Mouse (Mus musculus): Measurements from ENCODE around the gene Rtn4r.
A peak's percentile ranks its signal among the peaks of the same experiment; 100 is the strongest.

The Rtn4r gene

DNA sequence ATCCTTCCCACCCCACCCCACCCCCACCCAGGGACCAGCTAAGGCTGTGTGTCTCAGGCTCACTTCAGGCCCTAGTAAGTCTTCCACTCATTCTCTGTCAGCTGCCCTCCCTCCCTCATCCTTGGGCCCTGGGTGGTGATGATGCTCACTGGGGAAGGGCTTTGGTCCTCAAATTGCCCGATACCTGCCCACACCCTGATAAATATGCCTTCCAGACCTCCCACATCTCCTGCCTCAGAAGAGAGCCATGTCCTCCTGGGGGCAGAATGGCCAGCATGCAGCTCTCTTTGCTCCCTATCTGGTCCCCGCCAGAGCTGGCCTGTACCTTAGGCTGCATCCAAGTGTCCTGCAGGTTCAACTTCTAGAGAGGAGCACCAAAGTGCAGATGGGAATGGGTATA, 2.3 kb upstream of the Rtn4r start:
- DNase-seq, result no peak

DNA sequence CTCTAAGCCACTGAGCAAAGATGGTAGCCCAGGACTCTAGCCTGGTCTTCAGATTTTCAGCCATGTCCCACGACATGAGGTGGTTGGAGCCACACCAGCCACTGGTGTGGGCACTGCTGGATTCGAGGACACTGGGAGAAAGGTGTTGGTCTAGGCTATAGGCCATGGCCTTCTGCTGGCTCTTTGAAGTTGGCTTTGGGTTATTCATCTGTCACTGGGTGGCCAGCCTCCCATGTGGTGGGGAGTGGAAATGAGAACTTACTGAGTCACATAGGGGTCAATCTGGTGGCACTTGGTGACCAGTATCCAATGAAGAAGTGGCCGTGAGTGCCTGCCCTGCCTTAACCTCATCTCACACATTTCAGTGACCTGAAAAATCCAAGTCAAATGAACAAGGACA, 1.2 kb upstream of the Rtn4r start:
- DNase-seq, result no peak

DNA sequence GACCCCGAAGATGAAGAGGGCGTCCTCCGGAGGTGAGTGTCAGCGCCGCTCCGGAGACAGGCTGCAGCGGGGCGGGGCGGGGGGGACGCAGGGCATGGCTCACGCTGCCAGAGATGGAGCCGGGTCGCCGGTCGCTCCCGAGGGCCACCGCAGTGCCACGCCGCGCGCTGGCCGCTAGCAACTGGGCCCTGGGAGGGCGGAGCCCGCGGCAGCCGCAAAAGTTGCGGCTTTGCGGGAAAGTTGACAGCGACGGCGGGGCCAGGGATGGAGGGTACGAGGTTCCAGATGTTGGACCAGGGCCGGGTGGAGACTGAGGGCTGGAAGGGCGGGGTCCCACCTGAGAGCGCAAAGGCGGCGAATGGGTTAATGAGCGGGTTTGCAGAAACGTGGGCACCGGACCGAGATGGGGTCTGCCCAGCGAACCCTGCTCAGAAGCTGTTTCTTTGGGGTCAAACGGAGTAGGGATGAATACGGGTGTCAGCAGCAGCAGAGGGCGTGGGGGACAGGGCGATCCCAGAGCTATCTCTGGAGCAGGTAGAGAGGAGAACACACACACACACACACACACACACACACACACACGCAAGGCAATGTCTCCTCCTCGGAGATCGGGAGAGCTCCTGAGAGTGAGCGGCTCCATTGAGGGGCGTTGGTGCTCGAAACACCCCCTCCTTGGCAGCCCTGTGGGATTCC, 575 bp downstream of the Rtn4r start:
- no peak for DNase-seq

DNA sequence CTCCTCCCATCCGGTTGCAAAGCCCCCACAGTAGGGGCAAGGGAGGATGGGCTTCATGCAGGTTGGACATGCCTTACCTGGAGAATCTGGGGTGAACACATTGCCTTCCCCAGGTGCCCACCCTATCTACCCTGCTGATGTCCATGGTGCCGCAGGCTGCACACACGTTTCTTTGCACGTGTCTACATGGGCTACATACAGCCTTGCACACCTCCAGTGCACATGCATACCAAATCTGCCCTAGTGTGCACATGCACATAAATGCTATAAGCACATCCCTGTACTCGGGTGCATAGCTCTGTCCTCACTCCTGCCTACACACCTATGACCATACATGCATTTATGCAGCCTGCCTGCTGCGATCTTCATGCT, 1.1 kb downstream of the Rtn4r start:
- DNase-seq, result no peak

DNA sequence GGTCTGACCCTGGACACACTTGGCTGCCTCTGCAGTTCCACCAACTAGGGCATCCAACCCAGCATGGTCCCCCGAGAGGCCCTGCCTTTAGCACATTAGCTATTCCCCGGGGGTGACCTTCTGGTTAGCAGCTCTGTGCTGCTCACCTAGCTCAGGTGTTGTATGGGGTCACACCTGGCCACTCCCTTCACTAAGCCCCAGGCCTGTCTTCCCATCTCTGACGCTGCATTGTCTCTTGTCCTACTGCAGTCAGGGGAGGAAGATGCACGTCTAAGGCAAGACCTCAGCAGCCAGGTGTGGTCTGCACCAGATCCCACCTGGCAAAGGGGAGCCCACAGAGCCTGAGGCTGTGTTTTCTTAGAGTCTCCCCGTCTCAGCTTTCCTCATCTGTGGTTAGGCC, 2.0 kb downstream of the Rtn4r start:
- DNase-seq, result no peak

DNA sequence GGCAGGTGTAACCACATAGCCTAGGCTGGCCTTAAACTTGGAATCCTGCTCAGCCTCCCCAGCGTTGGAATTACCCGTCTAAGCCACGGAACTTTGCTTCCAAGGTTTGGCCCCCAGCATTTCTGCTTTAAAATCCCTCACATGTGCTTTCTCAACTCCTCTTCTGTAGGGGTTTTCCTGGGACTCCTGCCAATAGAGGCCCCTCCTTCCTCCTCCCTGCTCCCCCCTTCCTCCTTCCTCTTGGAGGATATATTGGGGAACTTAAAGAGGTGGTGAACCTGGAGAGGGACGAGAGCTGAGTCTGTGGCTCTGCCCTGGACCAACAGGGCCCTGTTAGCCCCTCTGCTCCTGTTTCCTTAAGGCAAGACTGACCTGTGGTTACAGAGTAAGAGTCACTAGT, 2.8 kb downstream of the Rtn4r start:
- no peak for DNase-seq

DNA sequence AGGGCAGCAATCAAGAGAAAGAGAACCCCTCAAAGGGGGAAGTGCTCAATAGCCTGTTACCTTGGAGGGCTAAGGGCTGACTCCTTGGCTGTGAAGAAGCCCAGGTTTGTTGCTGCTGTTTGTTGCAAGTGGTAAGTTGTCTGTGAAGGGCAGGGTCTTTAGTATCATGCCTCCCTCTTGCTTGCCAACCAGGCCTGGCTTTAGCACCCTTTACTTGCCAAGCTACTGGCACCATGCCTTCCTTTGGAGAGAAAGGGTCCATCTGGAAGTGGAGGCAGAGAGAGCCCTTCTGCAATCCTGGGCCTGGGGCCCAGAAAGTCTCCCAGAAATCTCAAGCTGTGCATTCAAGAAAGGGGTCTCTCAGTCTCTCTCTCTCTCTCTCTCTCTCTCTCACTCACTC, 3.3 kb downstream of the Rtn4r start:
- no peak for DNase-seq

DNA sequence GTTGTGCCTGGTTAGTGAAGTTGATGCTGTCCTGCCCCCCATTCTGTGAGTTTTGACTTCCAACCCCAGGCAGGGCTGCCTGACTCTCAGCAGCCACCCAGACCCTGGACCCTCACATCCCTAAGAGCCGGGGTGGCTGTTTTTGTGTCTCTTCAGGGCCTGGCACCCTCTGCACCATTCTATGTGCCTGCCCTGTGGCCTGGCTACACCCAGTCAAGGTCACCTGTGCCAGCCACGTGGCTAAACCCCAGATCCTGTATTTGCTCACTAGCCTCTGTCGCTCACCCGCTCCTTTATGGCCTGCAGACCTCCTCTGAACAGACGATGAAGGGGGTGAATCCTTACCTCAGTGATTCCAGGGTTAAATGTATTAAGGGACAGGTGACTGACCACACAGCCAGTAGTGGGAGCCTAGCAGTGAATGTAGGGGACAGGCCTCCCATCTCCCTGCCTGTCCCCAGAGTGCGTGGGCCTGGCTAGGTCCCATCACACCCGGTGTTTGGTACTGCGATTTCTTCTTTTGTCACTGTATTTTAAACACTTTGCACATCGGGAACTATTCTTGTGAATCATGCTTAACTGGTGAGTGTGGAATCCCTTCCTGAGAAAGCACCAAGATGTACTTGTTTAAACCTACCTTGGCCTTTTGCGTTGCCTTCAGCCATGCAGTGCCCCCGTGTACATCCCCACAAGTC, 4.0 kb downstream of the Rtn4r start:
- no peak for DNase-seq

DNA sequence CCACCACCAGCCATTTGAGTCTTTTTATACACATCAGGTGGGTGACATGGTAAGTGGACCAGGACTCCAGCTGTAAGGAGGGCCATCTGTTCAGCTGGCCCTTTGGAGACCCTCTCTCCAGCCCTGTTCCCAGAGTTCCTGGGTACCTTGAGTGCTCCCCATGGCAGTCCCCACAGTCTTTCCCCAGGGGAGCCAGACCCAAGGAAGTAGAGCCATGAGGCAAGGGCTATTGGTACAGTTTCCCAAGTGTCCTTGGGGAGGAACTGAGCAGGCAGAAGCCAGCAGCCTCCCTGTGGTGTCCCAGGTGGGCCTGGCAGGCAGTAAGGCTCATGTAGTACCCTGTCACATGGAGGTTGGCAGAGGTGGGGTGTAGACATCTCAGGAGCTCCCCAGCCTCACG, 4.6 kb downstream of the Rtn4r start:
- DNase-seq, result no peak

DNA sequence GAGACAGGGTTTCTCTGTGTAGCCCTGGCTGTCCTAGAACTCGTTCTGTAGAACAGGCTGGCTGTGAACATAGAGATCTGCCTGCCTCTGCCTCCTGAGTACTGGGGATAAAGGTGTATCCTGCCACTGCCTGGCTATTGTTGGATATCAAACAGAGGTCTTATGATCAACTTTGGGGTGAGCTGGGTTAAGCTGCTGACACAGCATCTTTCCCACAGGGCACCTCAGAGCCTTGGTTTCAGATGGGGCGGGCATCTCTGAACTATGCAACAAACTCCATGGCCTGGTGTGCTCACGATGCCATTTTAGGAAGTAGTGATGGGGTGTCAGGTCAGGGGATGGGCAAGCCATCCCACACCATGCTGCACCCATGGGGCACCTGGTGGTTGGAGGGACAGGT, 5.1 kb downstream of the Rtn4r start:
- DNase-seq, result no peak

DNA sequence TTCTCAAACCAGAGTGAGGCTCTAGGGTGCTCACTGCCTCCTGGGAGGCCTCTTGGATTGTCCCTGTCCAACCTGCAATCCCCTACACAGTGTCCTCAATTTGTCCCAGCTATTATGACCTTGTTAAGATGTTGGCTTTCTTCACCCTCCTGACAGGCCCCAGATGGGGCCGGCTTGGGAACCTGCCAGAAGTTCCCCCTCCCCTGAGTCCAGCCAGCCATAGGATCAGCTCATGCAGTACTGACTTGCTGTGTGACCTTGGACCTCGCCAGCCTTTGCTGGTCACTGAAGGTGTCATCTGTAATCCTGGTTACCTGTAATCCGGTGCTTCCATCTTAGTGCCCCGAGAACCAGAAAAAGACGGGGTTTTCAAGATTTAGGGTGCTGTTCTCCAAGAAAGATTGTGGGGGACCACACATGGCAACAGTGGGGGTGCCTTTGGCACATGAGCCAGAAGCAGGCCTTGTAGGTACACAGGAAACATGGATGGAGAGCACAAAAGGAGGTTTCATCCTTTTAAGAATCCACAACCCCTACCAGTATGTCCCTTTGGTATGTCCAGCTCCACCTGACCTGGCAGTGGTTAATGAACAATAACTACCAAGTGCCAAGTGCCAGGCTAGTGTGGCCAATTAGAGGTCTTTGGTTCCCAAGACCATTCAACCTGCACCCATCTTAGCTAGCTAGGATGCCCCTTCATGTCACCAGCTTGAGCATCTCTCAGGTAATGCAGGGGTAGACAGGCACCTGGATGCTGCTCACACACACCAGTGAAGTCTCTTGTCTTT, 5.9 kb downstream of the Rtn4r start:
- no peak for DNase-seq

DNA sequence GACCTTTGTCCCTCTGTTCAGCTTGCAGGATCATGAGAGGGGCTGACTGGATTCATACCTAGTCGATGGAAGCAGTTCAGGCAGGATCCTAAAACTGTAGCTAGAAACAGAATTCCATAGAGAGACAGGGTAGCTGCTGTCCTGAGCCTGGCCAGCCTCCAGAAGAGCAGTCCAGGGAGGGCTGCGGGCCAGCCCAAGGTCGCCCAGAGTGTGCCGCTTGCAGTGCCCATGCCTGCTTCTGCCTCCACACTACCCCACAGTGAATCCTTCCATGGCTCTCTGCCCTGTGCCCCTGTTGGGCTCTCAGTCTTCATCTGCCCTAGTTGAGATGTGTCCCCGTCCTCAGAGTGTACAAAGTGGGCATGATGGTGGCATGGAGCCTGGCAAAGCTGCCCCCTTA, 7.8 kb downstream of the Rtn4r start:
- no peak for DNase-seq

DNA sequence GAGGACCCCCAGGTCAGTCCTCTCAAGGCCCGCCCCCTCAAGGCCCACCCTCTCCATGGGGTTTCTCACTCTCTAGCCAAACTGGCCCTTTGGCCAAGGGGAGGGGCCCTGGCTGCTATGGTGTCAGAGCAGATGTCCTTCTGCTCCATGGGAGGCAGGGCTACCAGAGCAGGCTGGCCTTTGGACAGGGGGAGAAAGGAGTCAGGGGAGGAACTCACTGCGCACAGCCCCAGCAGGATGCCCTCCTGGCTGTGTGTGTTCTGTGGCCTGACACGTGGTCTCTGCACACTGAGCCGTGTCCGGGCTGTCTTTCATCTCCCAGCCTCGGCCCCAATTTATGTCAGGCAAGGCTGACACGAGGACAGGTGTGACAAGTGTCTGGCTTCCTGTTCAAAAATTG, 8.6 kb downstream of the Rtn4r start:
- DNase-seq, result no peak

DNA sequence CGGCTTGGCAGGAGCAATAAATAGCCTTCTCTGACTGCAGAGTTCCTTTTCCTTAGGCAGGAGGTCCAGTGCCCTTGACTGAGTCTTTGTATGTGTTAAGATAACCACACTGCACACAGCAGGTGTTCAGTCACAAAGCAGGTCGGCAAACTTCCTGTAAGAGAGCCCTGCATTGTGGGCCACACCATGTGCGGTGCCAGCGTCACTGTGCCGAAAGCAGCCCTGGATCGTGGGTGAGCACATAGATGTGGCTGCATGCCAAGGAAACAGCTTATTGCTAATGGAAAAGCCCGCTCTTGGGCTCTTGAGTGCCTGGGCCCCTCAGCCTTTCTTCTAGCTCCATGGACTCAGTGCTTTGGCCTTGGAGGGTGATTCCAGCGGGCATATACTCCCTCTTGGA, 16.8 kb downstream of the Rtn4r start:
- peak; percentile 58 to 78 for DNase-seq

DNA sequence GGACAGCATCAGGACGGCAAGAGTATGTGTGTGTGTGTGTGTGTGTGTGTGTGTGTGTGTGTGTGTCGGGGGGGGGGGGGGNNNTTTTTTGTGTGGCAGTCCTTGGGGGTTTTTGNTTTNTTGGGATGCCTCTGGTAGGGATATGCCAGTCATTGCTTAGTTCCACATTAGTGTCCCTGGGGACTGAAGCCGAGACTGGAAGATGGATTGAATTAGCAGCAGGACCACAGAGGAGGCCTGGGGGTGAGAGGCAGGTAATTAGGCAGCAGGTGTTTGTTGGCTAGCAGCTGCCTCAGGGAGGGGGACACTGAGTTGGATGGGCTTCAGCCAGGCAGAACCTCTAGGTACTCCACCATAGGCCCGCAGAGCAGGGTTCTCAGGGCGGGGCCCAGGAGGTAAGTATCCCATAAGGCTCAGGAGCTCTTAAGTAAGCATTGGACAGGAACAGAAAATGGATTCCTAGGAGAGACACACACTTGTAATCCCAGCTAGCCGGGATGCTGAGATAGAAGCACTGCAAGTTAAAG, 18.0 kb downstream of the Rtn4r start:
- DNase-seq, result no peak

DNA sequence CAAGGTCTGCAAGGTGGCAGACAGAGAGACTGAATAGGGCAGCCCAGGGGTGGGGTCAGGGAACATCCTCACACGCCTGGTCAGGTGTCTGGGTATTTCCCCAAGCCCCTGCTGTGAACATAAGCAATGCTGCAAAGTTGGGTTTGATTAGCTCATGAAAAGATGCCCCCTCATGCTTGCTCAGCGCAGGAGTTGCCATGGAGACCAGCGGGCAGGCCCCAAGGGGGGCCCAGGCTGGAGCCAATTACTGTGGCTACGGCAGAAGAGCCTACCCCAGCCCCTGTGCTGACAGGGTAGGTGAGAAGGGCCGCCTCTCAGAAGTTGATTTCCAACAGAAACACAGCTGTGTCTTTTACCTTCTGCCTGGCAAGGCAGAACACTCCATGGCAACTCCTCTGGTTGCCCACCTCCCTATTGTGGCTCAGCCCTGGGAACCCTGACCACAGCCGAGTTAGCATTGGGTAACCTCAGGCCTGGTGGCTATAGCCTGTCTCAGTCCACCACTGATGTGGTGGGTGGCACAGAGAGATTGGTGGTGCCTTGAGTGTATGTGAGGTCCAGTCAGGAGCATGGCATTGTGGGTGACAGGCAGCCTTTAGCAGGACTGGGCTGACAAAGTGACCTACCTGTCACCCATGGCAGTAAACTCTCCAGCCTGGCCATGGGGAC, 20.9 kb downstream of the Rtn4r start:
- no peak for DNase-seq

DNA sequence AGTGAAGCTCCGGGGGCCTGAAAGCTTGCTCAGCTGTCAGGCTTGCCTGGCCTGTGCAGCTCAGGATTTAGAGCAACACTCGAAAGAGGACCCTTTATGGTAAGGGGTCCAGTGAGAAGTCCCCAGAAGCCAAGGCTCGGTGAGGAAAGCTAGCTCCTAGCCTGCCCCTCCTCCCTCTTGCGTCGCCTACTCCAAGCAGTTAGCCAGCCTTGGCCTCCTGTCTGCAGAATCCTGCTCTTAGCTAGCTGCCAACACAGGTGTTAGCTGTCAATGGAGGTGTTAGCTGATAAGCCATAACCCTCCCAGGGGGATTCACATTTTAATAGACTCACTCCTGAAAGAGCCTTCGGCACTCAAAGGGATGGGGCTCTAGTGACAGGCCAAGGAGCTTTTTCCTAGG, 21.8 kb downstream of the Rtn4r start:
- no peak for DNase-seq

DNA sequence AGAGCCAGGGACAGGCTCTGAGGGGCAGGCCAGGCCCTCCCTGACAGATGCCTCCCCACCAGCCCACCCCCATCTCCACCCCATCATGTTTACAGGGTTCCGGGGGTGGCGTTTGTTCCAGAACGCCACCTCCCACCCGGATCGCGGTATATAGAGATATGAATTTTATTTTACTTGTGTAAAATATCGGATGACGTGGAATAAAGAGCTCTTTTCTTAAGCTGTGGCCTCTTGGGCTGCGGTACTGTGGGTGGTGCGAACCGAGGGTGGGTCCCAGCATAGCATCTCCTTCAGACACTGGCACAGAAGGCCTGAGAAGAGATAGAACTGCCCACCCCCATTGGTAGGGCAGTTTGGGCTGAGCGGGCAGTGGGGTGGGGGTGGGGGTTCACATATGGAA, 24.7 kb downstream of the Rtn4r start:
- DNase-seq, result no peak

DNA sequence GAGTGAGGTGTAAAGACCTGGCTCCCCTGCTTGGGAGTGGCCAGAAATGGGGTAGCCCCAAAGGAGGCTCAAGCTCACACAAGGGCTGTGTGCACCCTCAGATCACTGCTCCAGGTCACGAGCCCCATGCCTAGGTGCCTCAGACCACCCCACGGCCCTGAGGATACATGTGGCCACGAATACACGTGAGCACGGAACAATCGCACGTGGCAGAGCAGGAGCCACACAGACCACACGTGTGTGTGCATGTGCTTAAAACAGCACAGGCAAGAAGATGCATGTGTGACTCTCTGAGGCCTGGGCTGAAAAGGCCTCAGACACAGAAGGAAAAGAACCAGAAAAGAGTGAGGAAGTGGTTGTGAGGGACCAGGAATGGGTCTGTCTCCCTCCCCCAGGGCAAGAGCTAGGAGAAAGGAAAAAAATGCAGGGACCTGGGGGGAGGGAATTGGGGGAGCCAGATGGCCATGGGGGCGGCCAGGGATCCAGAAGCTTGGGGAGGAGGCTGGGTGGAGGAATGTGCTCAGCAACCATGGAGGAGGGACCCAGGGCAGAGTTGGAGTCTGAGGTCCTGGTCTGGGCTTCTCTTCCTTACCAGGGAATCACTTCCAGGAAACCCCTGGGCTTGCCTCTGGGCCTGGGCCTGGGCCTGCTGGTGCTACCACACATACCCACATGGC, 25.5 kb downstream of the Rtn4r start:
- no peak for DNase-seq

DNA sequence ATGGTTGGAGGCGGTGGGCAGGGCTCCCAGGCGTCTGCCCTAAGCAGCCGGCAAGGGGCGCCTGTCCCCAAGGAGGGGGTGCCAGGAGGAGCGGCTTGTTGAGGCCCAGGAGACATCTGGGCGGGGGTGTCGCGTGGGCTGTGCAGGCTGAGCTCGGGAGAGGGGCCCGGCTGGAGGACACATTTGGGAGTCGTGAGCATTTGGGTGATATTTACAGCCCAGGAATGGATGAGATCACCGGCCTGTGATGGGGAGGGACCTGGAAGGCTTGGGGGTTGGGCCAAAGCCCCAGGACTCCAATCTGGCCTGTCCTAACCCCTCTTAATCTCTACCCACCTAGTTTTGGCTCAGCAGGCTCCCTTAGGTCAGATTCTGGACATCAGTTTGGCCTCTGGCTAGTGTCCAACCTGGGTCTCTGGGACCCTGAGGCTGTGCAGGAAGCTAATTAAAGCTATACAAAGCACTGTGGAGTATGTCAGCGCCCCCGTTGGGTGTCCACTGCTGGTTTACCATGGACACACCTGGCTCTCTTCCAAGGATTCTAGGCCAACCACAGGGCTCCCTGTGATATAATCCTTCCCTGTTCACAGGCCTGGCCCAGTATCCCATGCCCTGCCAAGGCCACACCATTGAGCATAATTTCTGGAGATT, 27.2 kb downstream of the Rtn4r start:
- DNase-seq, result no peak

DNA sequence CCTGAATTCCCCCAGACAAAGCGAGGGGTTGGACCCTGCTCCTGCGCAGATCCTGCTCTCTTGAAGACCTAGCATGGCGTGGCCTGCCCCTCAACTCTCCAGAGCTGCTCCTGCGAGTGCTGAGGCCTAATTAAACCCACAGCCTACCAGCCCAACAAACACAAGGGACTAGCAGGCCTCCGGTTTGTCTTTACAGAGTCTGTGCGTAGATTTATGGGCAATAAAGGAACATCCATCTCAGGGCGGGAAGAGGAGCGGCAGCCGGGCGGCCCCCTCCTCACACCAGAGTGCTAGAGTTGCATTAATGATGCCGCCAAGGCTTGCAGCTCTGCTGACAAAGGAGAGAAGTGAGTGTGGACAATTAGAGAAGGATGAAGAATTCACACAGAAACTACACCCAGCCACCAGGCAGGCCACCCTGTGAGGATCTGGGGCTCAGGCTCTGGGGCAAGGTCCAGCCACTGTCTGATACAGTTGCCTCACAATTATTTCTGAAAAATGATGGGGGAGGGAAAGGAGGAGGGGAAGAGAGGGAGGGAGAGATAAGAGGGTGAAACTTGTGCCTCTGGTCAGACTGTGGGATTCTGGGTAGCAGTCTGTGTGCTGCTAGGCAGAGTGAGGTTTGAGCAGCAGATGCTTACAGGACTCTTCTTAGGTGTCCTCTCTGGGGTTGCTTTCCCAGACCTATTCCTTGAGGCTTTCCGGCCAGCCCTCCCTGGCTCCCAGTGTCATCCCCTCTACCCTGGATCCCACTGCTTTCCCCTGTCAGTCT, 29.3 kb downstream of the Rtn4r start:
- no peak for DNase-seq
